Mouse (Mus musculus): ENCODE results near the gene Isca1. TPM values are rescaled to one million over a fixed set of nuclear protein-coding genes. Genes with fewer than 3 reads are reported as not detected.
A peak's percentile ranks its signal among the peaks of the same experiment; 100 is the strongest.

Isca1 gene
- 135 and 137 TPM in 2 replicates for polyA plus RNA-seq (2015; fragmentation: Nextera tagmentation; extraction: Ambion mirVana)

- WGBS (ENCODE audit: insufficient replicate concordance), result 2% methylated on average over 91 of the region's 91 CpGs
- Histone ChIP-seq H3K4me1 (ENCODE audit: insufficient read depth) (peaks cover 43% of the 10 kb centered on the region), H3K4me3 (ENCODE audit: low read depth, low read length) (peak within 1 kb of the TSS; percentile 85), H3K27me3 (ENCODE audit: insufficient read depth, low read length) (no peaks in the 10 kb centered on the region), H3K4me2 (ENCODE audit: low read depth, low read length) (peak within 1 kb of the TSS; percentile 77), H3K36me3 (replicated peaks; ENCODE audit: insufficient read depth, low read length) (peaks cover 30% of the 10 kb centered on the region), H3K9ac (replicated peaks) (peak within 1 kb of the TSS; percentile 87), H3K27ac (ENCODE audit: low read depth) (peak within 1 kb of the TSS; percentile 99), H3K9me3 (ENCODE audit: low read length) (no peaks in the 10 kb centered on the region)
- ATAC-seq (peak; percentile 93), DNase-seq (peak; percentile 99)
- TF ChIP-seq EP300 (IDR thresholded peaks at IDR 0.05; ENCODE audit: low read depth) (no peak), CTCF (IDR thresholded peaks at IDR 0.05; ENCODE audit: low read depth) (no peak)
Observed at GRCm38 (mm10) chr13:59769296-59770163, at the start of gene Isca1. TSS of gene Isca1 (minus strand) at chr13:59769810.

DNA sequence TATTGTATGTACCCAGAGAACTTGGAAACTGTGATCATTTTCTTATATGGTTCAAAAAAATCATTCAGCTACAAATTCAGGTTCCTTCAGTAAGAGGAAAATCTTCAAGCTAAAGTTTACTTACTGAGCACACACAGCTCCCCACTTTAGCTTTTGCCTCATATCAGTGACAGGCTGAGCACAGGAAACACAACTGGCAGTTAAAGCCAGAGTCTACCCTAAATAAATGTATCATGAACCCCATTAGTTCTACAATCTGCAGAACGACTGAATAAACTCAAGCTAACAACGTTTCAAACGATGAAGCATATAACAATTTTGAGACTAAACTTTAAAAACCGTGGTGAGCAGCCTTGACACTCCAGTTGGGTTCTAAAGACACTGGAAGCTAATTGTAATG lies 47.7 kb upstream of the Isca1 start:
- H3K36me3 ChIP-seq (replicated peaks; ENCODE audit: insufficient read depth, low read length), result peaks cover 78% of the 10 kb centered on the region
- no peak for ATAC-seq
- peak overlapping the region; percentile 82 for H3K4me2 ChIP-seq (ENCODE audit: low read depth, low read length)
- no peak; the same call in 1 of the 2 replicates for TF ChIP-seq EP300 (IDR thresholded peaks at IDR 0.05; ENCODE audit: low read depth)
- TF ChIP-seq CTCF (IDR thresholded peaks at IDR 0.05; ENCODE audit: low read depth), result no peak
- H3K9ac ChIP-seq (replicated peaks), result no peak overlapping the region
- H3K9me3 ChIP-seq (ENCODE audit: low read length), result no peaks in the 10 kb centered on the region
- 64% methylated on average over 4 of the region's 4 CpGs for WGBS (ENCODE audit: insufficient replicate concordance)
- peaks cover 45% of the 10 kb centered on the region for H3K4me1 ChIP-seq (ENCODE audit: insufficient read depth)
- no peak for DNase-seq
- H3K27me3 ChIP-seq (ENCODE audit: insufficient read depth, low read length), result no peaks in the 10 kb centered on the region
- no peak overlapping the region for H3K27ac ChIP-seq (ENCODE audit: low read depth)
- peak overlapping the region; percentile 70; the same call in 1 of the 2 replicates for H3K4me3 ChIP-seq (ENCODE audit: low read depth, low read length)

DNA sequence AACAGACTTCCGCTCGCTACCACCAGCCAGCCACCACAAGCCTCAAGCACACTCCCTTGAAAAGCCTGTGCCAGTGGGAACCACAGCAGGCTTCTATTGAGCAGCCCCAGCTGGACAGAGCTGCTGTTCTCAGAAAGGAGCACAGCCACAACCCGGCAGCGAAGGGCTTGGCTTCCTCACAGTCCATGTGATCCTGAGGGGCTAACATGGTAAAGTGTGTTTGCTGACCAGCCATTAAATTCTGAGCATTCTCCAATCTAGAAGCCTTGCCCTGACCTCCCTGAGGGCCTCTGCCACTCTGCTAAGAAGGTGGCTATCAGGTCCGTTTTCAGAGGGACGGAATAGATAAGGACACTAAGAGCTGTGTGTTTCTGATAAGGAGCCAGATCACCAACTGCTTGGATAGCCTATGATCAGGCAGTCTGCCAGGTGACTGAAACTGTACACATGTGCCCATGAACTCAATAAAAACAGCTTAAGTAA lies 44.5 kb upstream of the Isca1 start:
- DNase-seq, result peak; percentile 69
- peaks cover 31% of the 10 kb centered on the region for H3K4me1 ChIP-seq (ENCODE audit: insufficient read depth)
- H3K27me3 ChIP-seq (ENCODE audit: insufficient read depth, low read length), result no peaks in the 10 kb centered on the region
- H3K4me3 ChIP-seq (ENCODE audit: low read depth, low read length), result no peak overlapping the region
- H3K27ac ChIP-seq (ENCODE audit: low read depth), result peak overlapping the region; percentile 76
- 44% methylated on average over 6 of the region's 6 CpGs for WGBS (ENCODE audit: insufficient replicate concordance)
- H3K4me2 ChIP-seq (ENCODE audit: low read depth, low read length), result peak overlapping the region; percentile 41
- TF ChIP-seq CTCF (IDR thresholded peaks at IDR 0.05; ENCODE audit: low read depth) (no peak), EP300 (IDR thresholded peaks at IDR 0.05; ENCODE audit: low read depth) (peak; percentile 100)
- no peaks in the 10 kb centered on the region for H3K9me3 ChIP-seq (ENCODE audit: low read length)
- peaks cover 94% of the 10 kb centered on the region for H3K36me3 ChIP-seq (replicated peaks; ENCODE audit: insufficient read depth, low read length)
- peak; percentile 99 for ATAC-seq
- peak overlapping the region; percentile 3; the same call in 1 of the 2 replicates for H3K9ac ChIP-seq (replicated peaks)

DNA sequence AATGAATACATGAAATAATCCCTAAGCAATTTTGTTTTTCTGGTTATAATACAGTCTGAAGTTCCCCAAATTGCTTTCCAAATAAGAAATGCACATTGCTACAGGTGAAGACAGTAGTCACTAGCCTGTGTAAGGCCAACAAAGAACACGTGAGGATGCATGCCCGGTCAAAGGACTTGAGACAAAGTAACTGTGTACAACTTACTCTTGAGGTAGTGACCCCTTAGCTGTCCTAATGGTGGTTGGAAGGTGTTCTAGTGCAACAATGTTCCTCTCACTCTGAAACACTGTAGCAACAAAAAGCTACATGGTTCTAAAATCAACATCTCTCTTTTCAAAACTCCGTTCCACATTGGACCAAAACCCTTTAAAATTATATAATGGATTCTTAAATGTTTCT lies 42.0 kb upstream of the Isca1 start:
- peaks cover 12% of the 10 kb centered on the region; the same call in 1 of the 2 replicates for H3K4me1 ChIP-seq (ENCODE audit: insufficient read depth)
- no peaks in the 10 kb centered on the region for H3K27me3 ChIP-seq (ENCODE audit: insufficient read depth, low read length)
- DNase-seq (no peak), ATAC-seq (no peak)
- peaks cover 95% of the 10 kb centered on the region for H3K36me3 ChIP-seq (replicated peaks; ENCODE audit: insufficient read depth, low read length)
- H3K27ac ChIP-seq (ENCODE audit: low read depth), result no peak overlapping the region
- H3K9ac ChIP-seq (replicated peaks), result no peak overlapping the region
- no peak for TF ChIP-seq EP300 (IDR thresholded peaks at IDR 0.05; ENCODE audit: low read depth)
- TF ChIP-seq CTCF (IDR thresholded peaks at IDR 0.05; ENCODE audit: low read depth), result no peak
- H3K4me3 ChIP-seq (ENCODE audit: low read depth, low read length), result no peak overlapping the region
- WGBS (ENCODE audit: insufficient replicate concordance), result 90% methylated on average over 3 of the region's 3 CpGs
- H3K4me2 ChIP-seq (ENCODE audit: low read depth, low read length), result no peak overlapping the region
- no peaks in the 10 kb centered on the region for H3K9me3 ChIP-seq (ENCODE audit: low read length)

DNA sequence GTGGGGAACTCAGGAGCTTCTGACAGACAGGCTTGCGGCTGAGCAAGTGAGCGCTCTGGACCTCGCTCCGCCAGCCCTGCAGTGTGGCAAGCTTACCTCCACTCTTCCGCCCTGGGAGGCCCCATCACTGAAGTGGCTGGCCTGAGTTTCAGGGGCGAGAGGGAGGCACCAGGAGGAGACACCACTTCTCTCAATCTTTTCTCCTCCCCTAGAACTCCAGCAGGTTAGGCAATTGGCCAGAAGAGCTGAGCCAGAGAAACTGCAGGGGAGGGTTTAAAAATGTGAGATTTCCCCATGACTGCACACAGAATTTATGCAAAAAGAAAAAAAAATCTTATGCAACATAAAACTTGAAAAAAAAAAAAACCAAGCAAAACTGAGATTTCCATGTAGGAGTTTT lies 31.4 kb upstream of the Isca1 start:
- no peak overlapping the region for H3K4me2 ChIP-seq (ENCODE audit: low read depth, low read length)
- no peaks in the 10 kb centered on the region for H3K9me3 ChIP-seq (ENCODE audit: low read length)
- DNase-seq (no peak), ATAC-seq (no peak)
- H3K9ac ChIP-seq (replicated peaks), result no peak overlapping the region
- H3K4me1 ChIP-seq (ENCODE audit: insufficient read depth), result peaks cover 8% of the 10 kb centered on the region; the same call in 1 of the 2 replicates
- no peak overlapping the region for H3K4me3 ChIP-seq (ENCODE audit: low read depth, low read length)
- 83% methylated on average over 6 of the region's 6 CpGs for WGBS (ENCODE audit: insufficient replicate concordance)
- H3K27me3 ChIP-seq (ENCODE audit: insufficient read depth, low read length), result no peaks in the 10 kb centered on the region
- TF ChIP-seq CTCF (IDR thresholded peaks at IDR 0.05; ENCODE audit: low read depth) (no peak), EP300 (IDR thresholded peaks at IDR 0.05; ENCODE audit: low read depth) (no peak)
- H3K36me3 ChIP-seq (replicated peaks; ENCODE audit: insufficient read depth, low read length), result peaks cover 99% of the 10 kb centered on the region
- 0 out of 2 replicates have a peak overlapping the region, but pooled peaks have one; percentile 18 for H3K27ac ChIP-seq (ENCODE audit: low read depth)

DNA sequence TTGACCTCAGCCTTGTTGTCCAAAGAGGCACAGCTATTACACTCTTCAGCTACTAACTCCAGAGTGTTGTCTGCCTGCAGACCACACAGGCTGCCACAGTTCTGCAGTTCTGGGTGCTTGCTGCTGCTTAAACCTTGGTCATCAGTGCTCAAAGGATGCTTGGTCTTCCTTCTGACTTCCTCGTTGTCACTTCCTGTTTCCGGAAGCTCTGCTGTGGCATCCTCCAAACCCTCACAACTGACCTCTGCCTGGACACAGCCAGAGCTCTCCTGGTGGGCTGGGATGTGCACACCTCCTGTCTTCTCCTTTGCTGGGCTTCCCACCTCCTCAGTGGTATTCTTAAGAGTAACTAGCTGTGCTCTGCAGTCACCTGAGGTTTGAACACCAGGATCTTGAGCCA lies 30.5 kb upstream of the Isca1 start:
- H3K9me3 ChIP-seq (ENCODE audit: low read length), result no peaks in the 10 kb centered on the region
- ATAC-seq, result no peak
- peaks cover 14% of the 10 kb centered on the region for H3K4me1 ChIP-seq (ENCODE audit: insufficient read depth)
- no peak for DNase-seq
- no peaks in the 10 kb centered on the region for H3K27me3 ChIP-seq (ENCODE audit: insufficient read depth, low read length)
- no peak overlapping the region for H3K27ac ChIP-seq (ENCODE audit: low read depth)
- H3K9ac ChIP-seq (replicated peaks), result no peak overlapping the region
- TF ChIP-seq CTCF (IDR thresholded peaks at IDR 0.05; ENCODE audit: low read depth), result no peak
- TF ChIP-seq EP300 (IDR thresholded peaks at IDR 0.05; ENCODE audit: low read depth), result no peak
- H3K36me3 ChIP-seq (replicated peaks; ENCODE audit: insufficient read depth, low read length), result peaks cover 99% of the 10 kb centered on the region
- WGBS (ENCODE audit: insufficient replicate concordance), result 40% methylated on average over 2 of the region's 2 CpGs
- no peak overlapping the region for H3K4me3 ChIP-seq (ENCODE audit: low read depth, low read length)
- no peak overlapping the region for H3K4me2 ChIP-seq (ENCODE audit: low read depth, low read length)

All from liver, postnatal 0 days (tissue).